Mouse (Mus musculus): Measurements from ENCODE around the gene Tnrc6c.

- TF ChIP-seq POLR2A (IDR thresholded peaks at IDR 0.05; ENCODE audit: low read depth, low read length) (peak; percentile 20), CTCF (IDR thresholded peaks at IDR 0.05; ENCODE audit: extremely low read depth, insufficient read depth, insufficient read length, insufficient replicate concordance) (no peak)
Measured at GRCm38 (mm10) chr11:117809407-117810311, 155.6 kb downstream of the Tnrc6c start, which contains the start of the genes Gm20708 and Syngr2.
